Mouse (Mus musculus) heart, postnatal 0 days (tissue): ENCODE data around the gene Rab13. TPM values are rescaled to one million over a fixed set of nuclear protein-coding genes. Genes with fewer than 3 reads are reported as not detected.
A peak's percentile ranks its signal among the peaks of the same experiment; 100 is the strongest.

Source experiments
- ATAC-seq: fragments of 200-750 bp; cut with Nextera tagmentation; 2 replicates; pipeline ENCODE4 v1.8.0; 2017; ENCODE audit warnings: low read depth, moderate number of reproducible peaks, moderate library complexity; ENCODE audit not compliant: insufficient read depth
- DNase-seq: peaks from one replicate; pipeline ENCODE4 v3.0.0-alpha.2; 2016; ENCODE audit warnings: low spot score
- H3K27ac ChIP-seq: fragments of 300-500 bp; sonication (generic); 2 replicates; pipeline ENCODE4 v1.5.1; 2014; ENCODE audit warnings: low read depth, mild to moderate bottlenecking
- H3K27me3 ChIP-seq: fragments of 300-500 bp; sonication (generic); 2 replicates; pipeline ENCODE4 v1.6.1; 2014; ENCODE audit warnings: low read length, mixed read lengths; ENCODE audit not compliant: control insufficient read depth, insufficient read depth
- H3K36me3 ChIP-seq: fragments of 300-500 bp; sonication (generic); replicated peaks from 2 replicates; pipeline ENCODE4 v1.6.1; 2014; ENCODE audit warnings: low read length, mixed read lengths; ENCODE audit not compliant: control insufficient read depth, insufficient read depth
- H3K4me1 ChIP-seq: fragments of 300-500 bp; sonication (generic); 2 replicates; pipeline ENCODE4 v1.6.1; 2014; ENCODE audit warnings: antibody characterized with exemption; ENCODE audit not compliant: control insufficient read depth, insufficient read depth
- H3K4me2 ChIP-seq: fragments of 300-500 bp; sonication (generic); 2 replicates; pipeline ENCODE4 v1.6.1; 2014; ENCODE audit warnings: low read depth, mild to moderate bottlenecking, low read length, moderate library complexity
- H3K4me3 ChIP-seq: fragments of 300-500 bp; sonication (generic); 2 replicates; pipeline ENCODE4 v1.5.1; 2014; ENCODE audit warnings: low read depth, low read length
- H3K9ac ChIP-seq: fragments of 300-500 bp; sonication (generic); replicated peaks from 2 replicates; pipeline ENCODE4 v1.6.1; 2014; ENCODE audit warnings: low read depth, low read length, mixed read lengths
- H3K9me3 ChIP-seq: fragments of 300-500 bp; sonication (generic); replicated peaks from 2 replicates; pipeline ENCODE4 v1.6.1; 2016; ENCODE audit warnings: low read length; ENCODE audit not compliant: control insufficient read depth
- CTCF ChIP-seq: IDR thresholded peaks from 2 replicates; pipeline ENCODE4 v1.5.1; 2016; ENCODE audit warnings: antibody characterized with exemption, control low read depth, low read depth
- EP300 ChIP-seq: IDR thresholded peaks from 2 replicates; pipeline ENCODE4 v1.6.1; 2016; ENCODE audit warnings: antibody characterized with exemption, low read depth
- WGBS: fragments of 180-500 bp; shearing (Covaris S2); extraction: QIAGEN DNeasy Blood & Tissue Kit; methylation state at CpG from one replicate; pipeline ENCODE4 v1.1.7; 2014; 5-methylcytosine and 5-hydroxymethylcytosine counted together
- polyA plus RNA-seq: library from polyadenylated mRNA; unstranded; fragments of >200 nt; fragmentation: Nextera tagmentation; extraction: Ambion mirVana; gene quantifications from 2 replicates; pipeline ENCODE4 v1.2.1, GENCODE M21; 2015
- total RNA-seq: library from RNA; depleted of rRNA; stranded (reverse); fragments of >200 nt; gene quantifications from 2 replicates; pipeline ENCODE4 v1.2.3, GENCODE M21; 2014; ENCODE audit warnings: low replicate concordance

Rab13 gene
- total and polyA plus RNA-seq, 2 experiments from 2014 or later, result 13.7 to 18.2 TPM

GRCm38 (mm10) chr3:90258521-90258920 lies 45.0 kb downstream of the Rab13 start:
- WGBS, result 99% methylated on average over 4 of the region's 4 CpGs
- H3K27me3 ChIP-seq, result no peaks in the 10 kb centered on the region
- H3K36me3 ChIP-seq, result peaks cover 65% of the 10 kb centered on the region
- no peak overlapping the region for H3K4me3 ChIP-seq
- ATAC-seq (no peak), DNase-seq (no peak)
- H3K4me2 ChIP-seq, result no peak overlapping the region
- peaks cover 9% of the 10 kb centered on the region for H3K4me1 ChIP-seq
- H3K9ac ChIP-seq, result no peak overlapping the region
- no peaks in the 10 kb centered on the region for H3K9me3 ChIP-seq
- no peak for TF ChIP-seq EP300
- TF ChIP-seq CTCF, result no peak
- no peak overlapping the region for H3K27ac ChIP-seq

GRCm38 (mm10) chr3:90263121-90263771 lies 49.8 kb downstream of the Rab13 start:
- ATAC-seq (no peak), DNase-seq (no peak)
- Histone ChIP-seq H3K4me3 (no peak overlapping the region), H3K27me3 (no peaks in the 10 kb centered on the region), H3K4me1 (peaks cover 10% of the 10 kb centered on the region), H3K9ac (no peak overlapping the region), H3K9me3 (no peaks in the 10 kb centered on the region), H3K27ac (no peak overlapping the region), H3K4me2 (no peak overlapping the region), H3K36me3 (peaks cover 55% of the 10 kb centered on the region)
- 93% methylated on average over 5 of the region's 5 CpGs for WGBS
- TF ChIP-seq EP300 (no peak), CTCF (no peak)

- no peaks in the 10 kb centered on the region for H3K27me3 ChIP-seq
- H3K4me1 ChIP-seq, result peaks cover 10% of the 10 kb centered on the region
- H3K4me3 ChIP-seq, result peak overlapping the region; percentile 88
- H3K9ac ChIP-seq, result no peak overlapping the region
- TF ChIP-seq CTCF (no peak), EP300 (no peak)
- H3K4me2 ChIP-seq, result peak overlapping the region; percentile 77
- peaks cover 52% of the 10 kb centered on the region for H3K36me3 ChIP-seq
- whole genome bisulfite sequencing, result 34% methylated on average over 10 of the region's 10 CpGs
- ATAC-seq (no peak), DNase-seq (no peak)
- H3K9me3 ChIP-seq, result no peaks in the 10 kb centered on the region
- H3K27ac ChIP-seq, result peak overlapping the region; percentile 95
These were observed 51.2 kb downstream of the Rab13 start for GRCm38 (mm10) chr3:90264687-90265033.

- 0% methylated on average over 53 of the region's 87 CpGs for WGBS
- H3K9me3 ChIP-seq, result no peaks in the 10 kb centered on the region
- DNase-seq, result peak; percentile 88
- H3K27ac ChIP-seq, result peak within 1 kb of the TSS; percentile 95
- peak within 1 kb of the TSS; percentile 77 for H3K4me2 ChIP-seq
- ATAC-seq, result peak; percentile 87
- TF ChIP-seq CTCF (peak; percentile 92), EP300 (0 out of 2 replicates have a peak, but pooled peaks have one; percentile 68)
- H3K36me3 ChIP-seq, result peaks cover 47% of the 10 kb centered on the region
- H3K4me1 ChIP-seq, result peaks cover 10% of the 10 kb centered on the region
- no peaks in the 10 kb centered on the region for H3K27me3 ChIP-seq
- H3K4me3 ChIP-seq, result peak within 1 kb of the TSS; percentile 88
- H3K9ac ChIP-seq, result peak within 1 kb of the TSS; percentile 89
These were observed 51.8 kb downstream of the Rab13 start, which contains the start of gene Dennd4b for GRCm38 (mm10) chr3:90265034-90265931. TSS of gene Dennd4b (plus strand) at chr3:90265185.

GRCm38 (mm10) chr3:90265932-90266741 lies 52.6 kb downstream of the Rab13 start:
- Histone ChIP-seq H3K4me1 (peaks cover 10% of the 10 kb centered on the region), H3K9ac (peak overlapping the region; percentile 89), H3K4me3 (peak overlapping the region; percentile 88), H3K27me3 (no peaks in the 10 kb centered on the region), H3K4me2 (peak overlapping the region; percentile 77), H3K9me3 (no peaks in the 10 kb centered on the region), H3K27ac (peak overlapping the region; percentile 95), H3K36me3 (peaks cover 47% of the 10 kb centered on the region)
- WGBS, result 12% methylated on average over 14 of the region's 16 CpGs
- ATAC-seq (peak; percentile 67), DNase-seq (peak; percentile 85)
- TF ChIP-seq CTCF (no peak), EP300 (0 out of 2 replicates have a peak, but pooled peaks have one; percentile 23)
